Mouse (Mus musculus) spleen, adult 2 months (tissue): ENCODE measurements around the gene Rpl39l. TPM values are rescaled to one million over a fixed set of nuclear protein-coding genes. Genes with fewer than 3 reads are reported as not detected.
"Not testable (repeated sequence)": the region's sequence is repeated elsewhere in the genome, so short reads cannot be mapped to it uniquely, and the experiment has no call there.

Experiments used
- DNase-seq, 2 experiments: peaks; one replicate each; pipeline versions ENCODE4 v3.0.0 to v3.0.0-alpha.2; 2012 to 2021; ENCODE audit warnings: low spot score in 2 of 2, low read depth in 1 of 2
- H3K27ac ChIP-seq: fragments of 200-500 bp; 2 replicates; pipeline ENCODE4 v1.5.1; 2012; ENCODE audit warnings: low read length, inconsistent platforms; ENCODE audit not compliant: insufficient read depth
- H3K27me3 ChIP-seq: fragments of 200-500 bp; 2 replicates; pipeline ENCODE4 v1.6.1; 2012; ENCODE audit warnings: mild to moderate bottlenecking, moderate library complexity, low read length, inconsistent platforms; ENCODE audit not compliant: control insufficient read depth, insufficient read depth
- H3K36me3 ChIP-seq: fragments of 200-500 bp; 2 replicates; pipeline ENCODE4 v1.6.1; 2012; ENCODE audit warnings: mild to moderate bottlenecking, low read length, inconsistent platforms; ENCODE audit not compliant: control insufficient read depth, insufficient read depth
- H3K4me1 ChIP-seq: fragments of 200-500 bp; 2 replicates; pipeline ENCODE4 v1.6.1; 2011; ENCODE audit warnings: inconsistent platforms; ENCODE audit not compliant: control insufficient read depth, insufficient read depth, insufficient read length
- H3K4me3 ChIP-seq: fragments of 200-500 bp; 2 replicates; pipeline ENCODE4 v1.5.1; 2011; ENCODE audit warnings: mild to moderate bottlenecking, inconsistent platforms; ENCODE audit not compliant: insufficient read depth, insufficient read length; ENCODE audit errors: extremely low read depth
- CTCF ChIP-seq: fragments of 200-500 bp; IDR thresholded peaks from 2 replicates; pipeline ENCODE4 v1.5.1; 2011; ENCODE audit warnings: mild to moderate bottlenecking, inconsistent platforms; ENCODE audit not compliant: insufficient read depth, insufficient read length, insufficient replicate concordance; ENCODE audit errors: extremely low read depth
- POLR2A ChIP-seq: fragments of 200-500 bp; IDR thresholded peaks from 2 replicates; pipeline ENCODE4 v1.6.1; 2011; ENCODE audit warnings: low read depth, low read length, inconsistent platforms
- WGBS: fragments of 180-500 bp; shearing (Covaris S2); methylation state at CpG from one replicate; pipeline ENCODE4 v1.1.7; 2018; 5-methylcytosine and 5-hydroxymethylcytosine counted together
- polyA plus RNA-seq: library from polyadenylated mRNA; depleted of rRNA; stranded (reverse); fragments of >200 nt; gene quantifications from 2 replicates; pipeline ENCODE4 v1.2.3, GENCODE M21; 2012; rRNA removed

Gene Rpl39l
- polyA plus RNA-seq, 1 experiment: not detected

GRCm38 (mm10) chr16:10171276-10171675, 1.2 kb downstream of the Rpl39l start:
- TF ChIP-seq CTCF (no peak), POLR2A (no peak)
- 87% methylated on average over 4 of the region's 4 CpGs for WGBS
- Histone ChIP-seq H3K4me3 (no peak overlapping the region), H3K4me1 (no peaks in the 10 kb centered on the region), H3K27ac (no peak overlapping the region), H3K27me3 (no peaks in the 10 kb centered on the region), H3K36me3 (no peaks in the 10 kb centered on the region)
- DNase-seq: no peak

GRCm38 (mm10) chr16:10172179-10172820, 2.3 kb downstream of the Rpl39l start:
- no peak for TF ChIP-seq CTCF
- TF ChIP-seq POLR2A: no peak
- no peaks in the 10 kb centered on the region for H3K36me3 ChIP-seq
- no peak overlapping the region for H3K4me3 ChIP-seq
- 56% methylated on average over 3 of the region's 3 CpGs for WGBS
- H3K4me1 ChIP-seq: no peaks in the 10 kb centered on the region
- no peak overlapping the region for H3K27ac ChIP-seq
- no peak for DNase-seq
- no peaks in the 10 kb centered on the region for H3K27me3 ChIP-seq

- not testable (repeated sequence) for H3K27ac ChIP-seq, H3K4me1 ChIP-seq, H3K27me3 ChIP-seq, H3K4me3 ChIP-seq, DNase-seq, H3K36me3 ChIP-seq
- 96% methylated on average over 10 of the region's 10 CpGs for WGBS
Observed at GRCm38 (mm10) chr16:10187461-10187860, 17.4 kb downstream of the Rpl39l start.

GRCm38 (mm10) chr16:10192679-10193506, 22.9 kb downstream of the Rpl39l start, which contains the start of gene Atf7ip2:
Atf7ip2 (plus strand) TSS chr16:10192712.
- no peak within 1 kb of the TSS for H3K27ac ChIP-seq
- peak in 1 of 2 experiments; percentile 24 for DNase-seq
- WGBS: 4% methylated on average over 63 of the region's 63 CpGs
- no peaks in the 10 kb centered on the region for H3K36me3 ChIP-seq
- H3K4me3 ChIP-seq: peak within 1 kb of the TSS; percentile 26; the same call in 1 of the 2 replicates
- peaks cover 3% of the 10 kb centered on the region; the same call in 1 of the 2 replicates for H3K4me1 ChIP-seq
- TF ChIP-seq CTCF: no peak
- TF ChIP-seq POLR2A: no peak
- peaks cover 12% of the 10 kb centered on the region for H3K27me3 ChIP-seq

- Histone ChIP-seq H3K4me3 (no peak overlapping the region), H3K36me3 (no peaks in the 10 kb centered on the region), H3K27me3 (no peaks in the 10 kb centered on the region), H3K4me1 (no peaks in the 10 kb centered on the region), H3K27ac (no peak overlapping the region)
- no peak for TF ChIP-seq CTCF
- no peak for TF ChIP-seq POLR2A
- WGBS: 75% methylated on average over 1 of the region's 1 CpGs
- no peak for DNase-seq
Observed at GRCm38 (mm10) chr16:10208777-10209176, 38.8 kb downstream of the Rpl39l start.

- H3K27me3 ChIP-seq, H3K27ac ChIP-seq, H3K36me3 ChIP-seq, H3K4me3 ChIP-seq, DNase-seq, H3K4me1 ChIP-seq: not testable (repeated sequence)
- WGBS: 87% methylated on average over 1 of the region's 1 CpGs
Observed at GRCm38 (mm10) chr16:10216366-10216765, 46.3 kb downstream of the Rpl39l start.

GRCm38 (mm10) chr16:10217020-10217419, 47.0 kb downstream of the Rpl39l start:
- DNase-seq, H3K4me3 ChIP-seq, H3K27me3 ChIP-seq, H3K4me1 ChIP-seq, H3K27ac ChIP-seq, H3K36me3 ChIP-seq: not testable (repeated sequence)
- WGBS: 83% methylated on average over 2 of the region's 2 CpGs

Other genes starting within 250 kb of the Rpl39l start
- 0.04 TPM in 1 of 2 replicates, not detected in the other for gene Grin2a, start 174.7 kb upstream of the Rpl39l start, polyA plus RNA-seq
- gene Atf7ip2, start 22.5 kb downstream of the Rpl39l start, polyA plus RNA-seq: not detected in 2 replicates
- 10.9 and 13.1 TPM in 2 replicates for gene Emp2, start 143.7 kb downstream of the Rpl39l start, polyA plus RNA-seq
- 0.08 and 0.14 TPM in 2 replicates for gene Tekt5, start 225.3 kb downstream of the Rpl39l start, polyA plus RNA-seq
- 38.6 and 40.3 TPM in 2 replicates for gene Nubp1, start 241.7 kb downstream of the Rpl39l start, polyA plus RNA-seq